Mouse (Mus musculus) MEL (cell line): Measurements from ENCODE around the gene Samm50.

ENCODE experiments used
- CHD2 ChIP-seq: IDR thresholded peaks from 2 replicates; pipeline ENCODE4 v1.6.1; 2011; ENCODE audit warnings: low read length, improper control_type of control experiment
- CTCF ChIP-seq, 3 experiments: IDR thresholded peaks in 2 of 3; conservative IDR thresholded peaks in 1 of 3; 2 replicates each; pipeline ENCODE4 v1.5.1; 2011 to 2012; ENCODE audit warnings: low read length in 3 of 3, low read depth in 2 of 3, mild to moderate bottlenecking in 2 of 3, improper control_type of control experiment in 1 of 3, inconsistent platforms in 1 of 3, mixed read lengths in 1 of 3, moderate library complexity in 1 of 3; ENCODE audit not compliant: control insufficient read depth in 1 of 3, insufficient read depth in 1 of 3, poor library complexity in 1 of 3, severe bottlenecking in 1 of 3
- EP300 ChIP-seq, 2 experiments: IDR thresholded peaks; 2 replicates each; pipeline ENCODE4 v1.6.1; 2011; ENCODE audit warnings: improper control_type of control experiment in 2 of 2, low read length in 2 of 2, low read depth in 1 of 2, mild to moderate bottlenecking in 1 of 2
- GATA1 ChIP-seq: IDR thresholded peaks from 2 replicates; pipeline ENCODE4 v1.6.1; 2011; ENCODE audit warnings: low read depth, low read length, improper control_type of control experiment
- MAX ChIP-seq: IDR thresholded peaks from 2 replicates; pipeline ENCODE4 v1.6.1; 2011; ENCODE audit warnings: low read length, improper control_type of control experiment
- POLR2A ChIP-seq, 2 experiments: IDR thresholded peaks; 2 replicates each; pipeline ENCODE4 v1.6.1; 2011 to 2012; ENCODE audit warnings: low read length in 2 of 2, mild to moderate bottlenecking in 2 of 2, control low read depth in 1 of 2, improper control_type of control experiment in 1 of 2, low read depth in 1 of 2, moderate library complexity in 1 of 2; ENCODE audit not compliant: control insufficient read depth in 1 of 2, insufficient read depth in 1 of 2, poor library complexity in 1 of 2
- RCOR1 ChIP-seq: IDR thresholded peaks from 2 replicates; pipeline ENCODE4 v1.6.1; 2012; ENCODE audit warnings: low read depth, mild to moderate bottlenecking, inconsistent platforms, low read length, improper control_type of control experiment
- TAL1 ChIP-seq: IDR thresholded peaks from 2 replicates; pipeline ENCODE4 v1.6.1; 2012; ENCODE audit warnings: mild to moderate bottlenecking, inconsistent platforms, low read length, moderate library complexity, mixed read lengths
- UBTF ChIP-seq: IDR thresholded peaks from 2 replicates; pipeline ENCODE4 v1.6.1; 2012; ENCODE audit warnings: low read depth, mild to moderate bottlenecking, inconsistent platforms, low read length, improper control_type of control experiment, moderate library complexity, borderline replicate concordance; ENCODE audit not compliant: insufficient read depth
- ZNF384 ChIP-seq: IDR thresholded peaks from 2 replicates; pipeline ENCODE4 v1.6.1; 2012; ENCODE audit warnings: low read depth, mild to moderate bottlenecking, inconsistent platforms, low read length, improper control_type of control experiment

DNA sequence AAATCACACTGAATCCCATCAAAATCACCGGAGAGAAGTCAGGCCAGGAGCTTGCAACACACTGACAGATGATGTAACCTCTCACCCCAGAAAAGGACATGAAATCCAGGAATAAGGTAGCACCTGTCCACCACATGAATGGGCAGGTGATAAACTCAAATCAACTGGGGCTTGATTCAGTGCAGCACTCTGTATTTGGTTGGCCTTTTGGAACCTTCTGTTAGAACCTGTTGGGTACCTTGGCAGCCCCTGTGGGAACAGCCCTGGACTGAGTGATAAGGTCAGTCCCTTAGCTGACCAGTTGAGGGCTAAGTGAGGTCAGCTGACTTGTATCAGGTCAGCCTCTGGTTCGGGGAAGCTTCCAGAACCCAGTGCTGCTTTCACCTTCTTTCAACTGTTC is 35.9 kb upstream of the Samm50 start:
- no peak for TF ChIP-seq POLR2A (IDR thresholded peaks at IDR 0.05; ENCODE audit: control insufficient read depth in 1 of 2, insufficient read depth in 1 of 2, low read depth in 1 of 2, low read length in 2 of 2, poor library complexity in 1 of 2)
- no peak for TF ChIP-seq EP300 (IDR thresholded peaks at IDR 0.05; ENCODE audit: low read depth in 1 of 2, low read length in 2 of 2)
- TF ChIP-seq MAX, result no peak
- no peak for TF ChIP-seq TAL1
- no peak for TF ChIP-seq GATA1
- TF ChIP-seq CTCF (IDR thresholded peaks at IDR 0.05 in 2 of 3, conservative IDR thresholded peaks at IDR 0.05 in 1 of 3; ENCODE audit: control insufficient read depth in 1 of 3, insufficient read depth in 1 of 3, low read depth in 2 of 3, low read length in 3 of 3, poor library complexity in 1 of 3, severe bottlenecking in 1 of 3), result no peak
- TF ChIP-seq RCOR1, result no peak
- no peak for TF ChIP-seq CHD2
- no peak for TF ChIP-seq UBTF
- TF ChIP-seq ZNF384, result no peak
